31 mouse cellular contexts compared by ENCODE assay signal in the genomic region with DNA sequence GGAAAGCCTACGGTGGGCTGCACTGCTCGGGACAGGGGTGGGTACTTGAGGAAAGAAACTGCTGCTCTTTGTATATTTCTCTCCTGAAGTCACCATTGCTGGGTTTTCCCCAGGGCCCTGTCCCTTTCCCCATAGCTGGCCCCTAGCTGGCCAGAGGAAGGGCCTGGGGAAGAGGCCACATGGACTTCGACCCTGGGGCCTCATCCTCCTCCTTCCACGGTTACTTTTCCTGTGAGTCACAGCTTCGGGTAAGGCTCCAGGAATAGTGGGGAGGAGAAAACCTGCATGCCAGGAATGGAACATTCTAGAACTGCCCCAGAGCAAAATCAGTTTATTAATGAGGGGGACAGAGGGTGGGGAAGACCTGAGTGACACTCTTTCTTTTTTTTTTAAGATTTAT. TPM values are rescaled to one million over a fixed set of nuclear protein-coding genes. Genes with fewer than 3 reads are reported as not detected.
DNase-seq lines count a peak whose midpoint lies in the region; ATAC-seq and TF ChIP-seq lines count a peak whose summit lies in the region.
"Had no signal": no experiment of that assay in that cellular context is flagged by ENCODE, and none has a peak within 500 bp of the region (broad histone marks: within the 10 kb centered on the region; RNA-seq: fewer than 3 reads in every experiment).

No protein-coding gene starts in this region.

- H3K27ac ChIP-seq in kidney, embryonic 14.5 days (ENCODE audit: low read depth, low read length), result no peak overlapping the region
- 0 out of 2 replicates have a peak overlapping the region, but pooled peaks have one; percentile 27 for H3K27ac ChIP-seq in intestine, embryonic 15.5 days
- H3K27ac ChIP-seq in kidney, embryonic 16.5 days (ENCODE audit: low read length), result peak overlapping the region; percentile 33; the same call in 1 of the 2 replicates
- no peak overlapping the region; the same call in 1 of the 2 replicates for H3K27ac ChIP-seq in limb, embryonic 10.5 days
- H3K27ac ChIP-seq in forebrain, embryonic 11.5 days (ENCODE audit: low read depth, low read length), result no peak overlapping the region
- no peak overlapping the region for H3K27ac ChIP-seq in forebrain, postnatal 0 days (ENCODE audit: low read depth, low read length)
- H3K27ac ChIP-seq: embryonic facial prominence, embryonic 15.5 days; forebrain, embryonic 15.5 days; gastrocnemius, adult 2 months; heart, adult 2 months; hindbrain, embryonic 14.5 days; liver, embryonic 13.5 days; macrophage; midbrain, embryonic 10.5 days; midbrain, embryonic 15.5 days; neural tube, embryonic 15.5 days had no signal

- 65% methylated on average over 5 of the region's 5 CpGs for WGBS in kidney, embryonic 14.5 days
- WGBS in intestine, embryonic 15.5 days, result 64% methylated on average over 5 of the region's 5 CpGs
- WGBS in kidney, embryonic 16.5 days, result 69% methylated on average over 5 of the region's 5 CpGs
- WGBS in limb, embryonic 10.5 days, result 83% methylated on average over 5 of the region's 5 CpGs
- 77% methylated on average over 5 of the region's 5 CpGs for WGBS in forebrain, embryonic 11.5 days
- 90% methylated on average over 5 of the region's 5 CpGs for WGBS in forebrain, postnatal 0 days

- peaks cover 12% of the 10 kb centered on the region; the same call in 1 of the 2 replicates for H3K4me1 ChIP-seq in kidney, embryonic 14.5 days (ENCODE audit: control insufficient read depth, insufficient read depth, low read length)
- H3K4me1 ChIP-seq in intestine, embryonic 15.5 days (replicated peaks), result 0 out of 2 replicates have a peak, but pooled peaks cover 3% of the 10 kb centered on the region
- H3K4me1 ChIP-seq in kidney, embryonic 16.5 days (ENCODE audit: insufficient read depth, low read length), result peaks cover 15% of the 10 kb centered on the region; the same call in 1 of the 2 replicates
- H3K4me1 ChIP-seq in limb, embryonic 10.5 days, result peaks cover 30% of the 10 kb centered on the region
- no peaks in the 10 kb centered on the region for H3K4me1 ChIP-seq in forebrain, embryonic 11.5 days (replicated peaks; ENCODE audit: control insufficient read depth, insufficient read depth, low read length)
- no peaks in the 10 kb centered on the region for H3K4me1 ChIP-seq in forebrain, postnatal 0 days (ENCODE audit: insufficient read depth)
- H3K4me1 ChIP-seq: embryonic facial prominence, embryonic 15.5 days; forebrain, embryonic 15.5 days; liver, embryonic 13.5 days; midbrain, embryonic 15.5 days; neural tube, embryonic 15.5 days had no signal

- H3K9ac ChIP-seq in kidney, embryonic 14.5 days (ENCODE audit: low read depth, low read length), result no peak overlapping the region
- no peak overlapping the region for H3K9ac ChIP-seq in intestine, embryonic 15.5 days
- H3K9ac ChIP-seq in kidney, embryonic 16.5 days (replicated peaks; ENCODE audit: low read length), result 0 out of 2 replicates have a peak overlapping the region, but pooled peaks have one; percentile 15
- H3K9ac ChIP-seq in forebrain, embryonic 11.5 days (ENCODE audit: low read length), result no peak overlapping the region
- H3K9ac ChIP-seq in forebrain, postnatal 0 days, result no peak overlapping the region
- H3K9ac ChIP-seq: embryonic facial prominence, embryonic 15.5 days; forebrain, embryonic 15.5 days; heart, embryonic 12.5 days; hindbrain, embryonic 14.5 days; liver, embryonic 13.5 days; midbrain, embryonic 15.5 days; neural tube, embryonic 15.5 days had no signal

- no peaks in the 10 kb centered on the region for H3K9me3 ChIP-seq in kidney, embryonic 14.5 days (ENCODE audit: control insufficient read depth, low read length)
- no peaks in the 10 kb centered on the region for H3K9me3 ChIP-seq in intestine, embryonic 15.5 days
- H3K9me3 ChIP-seq in kidney, embryonic 16.5 days (ENCODE audit: low read length), result no peaks in the 10 kb centered on the region
- no peaks in the 10 kb centered on the region for H3K9me3 ChIP-seq in limb, embryonic 10.5 days (replicated peaks)
- H3K9me3 ChIP-seq in forebrain, embryonic 11.5 days (ENCODE audit: control insufficient read depth, low read length), result no peaks in the 10 kb centered on the region
- H3K9me3 ChIP-seq in forebrain, postnatal 0 days (ENCODE audit: low read length), result no peaks in the 10 kb centered on the region
- H3K9me3 ChIP-seq: embryonic facial prominence, embryonic 15.5 days; forebrain, embryonic 15.5 days; heart, embryonic 12.5 days; liver, embryonic 13.5 days; midbrain, embryonic 10.5 days; midbrain, embryonic 15.5 days; neural tube, embryonic 15.5 days had no signal

- DNase-seq in kidney, adult 18-20 months, result peak; percentile 50
- peak; percentile 55 to 69 for DNase-seq in kidney, postnatal 36 days
- DNase-seq in limb, embryonic 10.5 days (ENCODE audit: low spot score), result no peak
- DNase-seq in forebrain, embryonic 11.5 days (ENCODE audit: low spot score), result no peak
- no peak for DNase-seq in forebrain, postnatal 0 days
- DNase-seq: adrenal gland, postnatal 36 days; cerebellum, adult 2 months; cerebellum, postnatal 14 days; gastrocnemius, adult 2 months; gastrocnemius, postnatal 36 days; heart, adult 2 months; heart, postnatal 4 days; liver, embryonic 13.5 days; lung, adult 2 months; lung, postnatal 10 days; retina, postnatal 1 day; right cerebral cortex, postnatal 14 days; thymus, adult 18-20 months; thymus, postnatal 25 days had no signal

- peaks cover 37% of the 10 kb centered on the region for H3K36me3 ChIP-seq in kidney, embryonic 14.5 days (ENCODE audit: control insufficient read depth, insufficient read depth, low read length)
- H3K36me3 ChIP-seq in intestine, embryonic 15.5 days, result peaks cover 19% of the 10 kb centered on the region
- H3K36me3 ChIP-seq in kidney, embryonic 16.5 days (ENCODE audit: insufficient read depth, low read length), result peaks cover 38% of the 10 kb centered on the region
- H3K36me3 ChIP-seq in limb, embryonic 10.5 days, result peaks cover 51% of the 10 kb centered on the region
- no peaks in the 10 kb centered on the region for H3K36me3 ChIP-seq in forebrain, embryonic 11.5 days (ENCODE audit: control insufficient read depth, insufficient read depth, low read length)
- peaks cover 22% of the 10 kb centered on the region for H3K36me3 ChIP-seq in forebrain, postnatal 0 days (ENCODE audit: insufficient read depth)
- H3K36me3 ChIP-seq: midbrain, embryonic 15.5 days had no signal

- no peak overlapping the region for H3K4me2 ChIP-seq in kidney, embryonic 14.5 days (replicated peaks; ENCODE audit: low read depth, low read length)
- no peak overlapping the region; the same call in 1 of the 2 replicates for H3K4me2 ChIP-seq in intestine, embryonic 15.5 days (replicated peaks)
- H3K4me2 ChIP-seq in kidney, embryonic 16.5 days (replicated peaks; ENCODE audit: low read depth, low read length), result no peak overlapping the region
- no peak overlapping the region for H3K4me2 ChIP-seq in forebrain, embryonic 11.5 days (ENCODE audit: low read depth, low read length, severe bottlenecking)
- H3K4me2 ChIP-seq in forebrain, postnatal 0 days (ENCODE audit: low read depth), result no peak overlapping the region
- H3K4me2 ChIP-seq: embryonic facial prominence, embryonic 15.5 days; forebrain, embryonic 15.5 days; heart, embryonic 12.5 days; hindbrain, embryonic 14.5 days; liver, embryonic 13.5 days; midbrain, embryonic 15.5 days; neural tube, embryonic 15.5 days had no signal

- no peak for TF ChIP-seq CTCF in forebrain, postnatal 0 days (IDR thresholded peaks at IDR 0.05; ENCODE audit: low read depth)

- no peak for ATAC-seq in kidney, embryonic 14.5 days (ENCODE audit: low FRiP score, low TSS enrichment)
- ATAC-seq in intestine, embryonic 15.5 days, result peak; percentile 79
- no peak for ATAC-seq in kidney, embryonic 16.5 days (ENCODE audit: low FRiP score, low TSS enrichment)
- ATAC-seq in forebrain, embryonic 11.5 days (replicated peaks; ENCODE audit: low FRiP score), result no peak
- no peak for ATAC-seq in forebrain, postnatal 0 days
- ATAC-seq: CD4-positive, CD25-positive, alpha-beta regulatory T cell, adult 4 months; forebrain, embryonic 15.5 days; midbrain, embryonic 15.5 days had no signal

- H3K27me3 ChIP-seq in kidney, embryonic 14.5 days (ENCODE audit: control insufficient read depth, insufficient read depth, low read length), result no peaks in the 10 kb centered on the region
- H3K27me3 ChIP-seq in intestine, embryonic 15.5 days (replicated peaks), result no peaks in the 10 kb centered on the region
- H3K27me3 ChIP-seq in kidney, embryonic 16.5 days (ENCODE audit: insufficient read depth, low read length), result no peaks in the 10 kb centered on the region
- no peaks in the 10 kb centered on the region for H3K27me3 ChIP-seq in limb, embryonic 10.5 days (ENCODE audit: low read depth, poor library complexity, severe bottlenecking)
- no peaks in the 10 kb centered on the region for H3K27me3 ChIP-seq in forebrain, embryonic 11.5 days (ENCODE audit: control insufficient read depth, insufficient read depth, low read length)
- no peaks in the 10 kb centered on the region for H3K27me3 ChIP-seq in forebrain, postnatal 0 days (ENCODE audit: insufficient read depth, low read length)
- H3K27me3 ChIP-seq: embryonic facial prominence, embryonic 15.5 days; forebrain, embryonic 15.5 days; heart, embryonic 12.5 days; liver, embryonic 13.5 days; midbrain, embryonic 15.5 days; neural tube, embryonic 15.5 days had no signal

- H3K4me3 ChIP-seq in kidney, embryonic 14.5 days (ENCODE audit: low read length), result no peak overlapping the region
- H3K4me3 ChIP-seq in intestine, embryonic 15.5 days (replicated peaks), result no peak overlapping the region
- H3K4me3 ChIP-seq in kidney, embryonic 16.5 days (ENCODE audit: low read length), result no peak overlapping the region
- H3K4me3 ChIP-seq in limb, embryonic 10.5 days, result no peak overlapping the region
- H3K4me3 ChIP-seq in forebrain, embryonic 11.5 days (ENCODE audit: low read depth, low read length), result no peak overlapping the region
- H3K4me3 ChIP-seq in forebrain, postnatal 0 days (ENCODE audit: low read depth, low read length), result no peak overlapping the region
- H3K4me3 ChIP-seq: embryonic facial prominence, embryonic 15.5 days; forebrain, embryonic 15.5 days; gastrocnemius, adult 2 months; heart, adult 2 months; heart, embryonic 12.5 days; liver, embryonic 13.5 days; midbrain, embryonic 10.5 days; midbrain, embryonic 15.5 days; neural tube, embryonic 15.5 days had no signal

RNA-seq across cellular contexts. Expression of a gene that starts 38.3 kb away (rescaled TPM):
- polyA plus RNA-seq in kidney, embryonic 14.5 days (2014; fragmentation: Nextera tagmentation; extraction: Ambion mirVana), result 33.8 and 37.3 TPM in 2 replicates
- 25.3 and 26.8 TPM in 2 replicates for polyA plus RNA-seq in intestine, embryonic 15.5 days (2015; fragmentation: Nextera tagmentation; extraction: Ambion mirVana)
- polyA plus RNA-seq in kidney, embryonic 16.5 days (2015; fragmentation: Nextera tagmentation; extraction: Ambion mirVana), result 30.6 and 34.1 TPM in 2 replicates
- polyA plus RNA-seq in limb, embryonic 10.5 days (2016; fragmentation: Nextera tagmentation; extraction: Ambion mirVana), result 12.3 and 13.2 TPM in 2 replicates
- polyA plus RNA-seq in forebrain, embryonic 11.5 days (2014; fragmentation: Nextera tagmentation; extraction: Ambion mirVana), result 14.5 and 14.6 TPM in 2 replicates
- 10.0 and 14.3 TPM in 2 replicates for total RNA-seq in forebrain, postnatal 0 days (2014; rRNA removed)
- 7.9 and 11.1 TPM in 2 replicates for polyA plus RNA-seq in forebrain, postnatal 0 days (2015; fragmentation: Nextera tagmentation; extraction: Ambion mirVana)

RNA-seq across cellular contexts. Expression of a gene that starts 38.7 kb away (rescaled TPM):
- 0.57 and 1.4 TPM in 2 replicates for polyA plus RNA-seq in kidney, embryonic 14.5 days (2014; fragmentation: Nextera tagmentation; extraction: Ambion mirVana)
- 0.28 and 0.40 TPM in 2 replicates for polyA plus RNA-seq in intestine, embryonic 15.5 days (2015; fragmentation: Nextera tagmentation; extraction: Ambion mirVana)
- polyA plus RNA-seq in kidney, embryonic 16.5 days (2015; fragmentation: Nextera tagmentation; extraction: Ambion mirVana), result 1.5 TPM in 2 replicates
- 0.30 and 0.41 TPM in 2 replicates for polyA plus RNA-seq in limb, embryonic 10.5 days (2016; fragmentation: Nextera tagmentation; extraction: Ambion mirVana)
- 1.1 TPM in 2 replicates for polyA plus RNA-seq in forebrain, embryonic 11.5 days (2014; fragmentation: Nextera tagmentation; extraction: Ambion mirVana)
- 1.4 and 2.0 TPM in 2 replicates for total RNA-seq in forebrain, postnatal 0 days (2014; rRNA removed)
- polyA plus RNA-seq in forebrain, postnatal 0 days (2015; fragmentation: Nextera tagmentation; extraction: Ambion mirVana), result 1.4 and 1.8 TPM in 2 replicates
- total RNA-seq: gastrocnemius, adult 2 months; heart, adult 2 months; heart, postnatal 4 days had no signal

RNA-seq across cellular contexts. Expression of a gene that starts 39.2 kb away (rescaled TPM):
- polyA plus RNA-seq in kidney, embryonic 14.5 days (2014; fragmentation: Nextera tagmentation; extraction: Ambion mirVana), result 4.5 and 6.0 TPM in 2 replicates
- polyA plus RNA-seq in intestine, embryonic 15.5 days (2015; fragmentation: Nextera tagmentation; extraction: Ambion mirVana), result 6.2 and 6.6 TPM in 2 replicates
- polyA plus RNA-seq in kidney, embryonic 16.5 days (2015; fragmentation: Nextera tagmentation; extraction: Ambion mirVana), result 10.1 and 14.2 TPM in 2 replicates
- 3.7 and 4.4 TPM in 2 replicates for polyA plus RNA-seq in limb, embryonic 10.5 days (2016; fragmentation: Nextera tagmentation; extraction: Ambion mirVana)
- polyA plus RNA-seq in forebrain, embryonic 11.5 days (2014; fragmentation: Nextera tagmentation; extraction: Ambion mirVana), result 2.9 and 3.3 TPM in 2 replicates
- 2.5 and 4.9 TPM in 2 replicates for total RNA-seq in forebrain, postnatal 0 days (2014; rRNA removed)
- 1.6 and 2.0 TPM in 2 replicates for polyA plus RNA-seq in forebrain, postnatal 0 days (2015; fragmentation: Nextera tagmentation; extraction: Ambion mirVana)

RNA-seq across cellular contexts. Expression of a gene that starts 46.7 kb away (rescaled TPM):
- 41.5 and 44.5 TPM in 2 replicates for polyA plus RNA-seq in kidney, embryonic 14.5 days (2014; fragmentation: Nextera tagmentation; extraction: Ambion mirVana)
- 49.8 and 50.2 TPM in 2 replicates for polyA plus RNA-seq in intestine, embryonic 15.5 days (2015; fragmentation: Nextera tagmentation; extraction: Ambion mirVana)
- 54.9 and 57.3 TPM in 2 replicates for polyA plus RNA-seq in kidney, embryonic 16.5 days (2015; fragmentation: Nextera tagmentation; extraction: Ambion mirVana)
- 41.3 and 43.1 TPM in 2 replicates for polyA plus RNA-seq in limb, embryonic 10.5 days (2016; fragmentation: Nextera tagmentation; extraction: Ambion mirVana)
- polyA plus RNA-seq in forebrain, embryonic 11.5 days (2014; fragmentation: Nextera tagmentation; extraction: Ambion mirVana), result 29.8 and 31.2 TPM in 2 replicates
- total RNA-seq in forebrain, postnatal 0 days (2014; rRNA removed), result 19.5 and 23.7 TPM in 2 replicates
- polyA plus RNA-seq in forebrain, postnatal 0 days (2015; fragmentation: Nextera tagmentation; extraction: Ambion mirVana), result 33.5 and 39.4 TPM in 2 replicates

Comparison
In these comparisons a context has a peak if more than half of its experiments do, and no peak if none do; other contexts are left out.
1. H3K27ac ChIP-seq: peak in intestine, embryonic 15.5 days (single experiment) and kidney, embryonic 16.5 days (single experiment); none in kidney, embryonic 14.5 days (single experiment), limb, embryonic 10.5 days (single experiment), forebrain, embryonic 11.5 days (single experiment) and forebrain, postnatal 0 days (single experiment).
2. DNase-seq: peak in kidney, adult 18-20 months (single experiment) and kidney, postnatal 36 days (2 of 2); none in limb, embryonic 10.5 days (single experiment), forebrain, embryonic 11.5 days (single experiment) and forebrain, postnatal 0 days (single experiment).